Comparison of ENCODE assay signal across 27 mouse cellular contexts in genomic region chr12:91415112-91415511, GRCm38 (mm10). TPM values are rescaled to one million over a fixed set of nuclear protein-coding genes. Genes with fewer than 3 reads are reported as not detected.
DNase-seq lines count a peak whose midpoint lies in the region; ATAC-seq and TF ChIP-seq lines count a peak whose summit lies in the region.
"Had no signal": no experiment of that assay in that cellular context is flagged by ENCODE, and none has a peak within 500 bp of the region (broad histone marks: within the 10 kb centered on the region; RNA-seq: fewer than 3 reads in every experiment).

No protein-coding gene starts in this region.

- no peak for DNase-seq in midbrain, postnatal 0 days (ENCODE audit: low spot score)
- peak; percentile 8 for DNase-seq in NIH3T3 (ENCODE audit: low read depth)
- no peak for DNase-seq in testis, postnatal 10 days (ENCODE audit: low spot score)
- DNase-seq in heart, postnatal 10 days, result no peak
- DNase-seq: adrenal gland, adult 8-10 months; cerebellum, adult 9-11 months; kidney, adult 2 months; kidney, postnatal 25 days; layer of hippocampus, adult 9-11 months; left cerebral cortex, postnatal 4 days; liver; lung, adult 18-20 months; thymus, adult 18-20 months; thymus, postnatal 4 days had no signal

- H3K4me3 ChIP-seq in intestine, postnatal 0 days (ENCODE audit: low read depth, low read length), result no peak overlapping the region
- H3K4me3 ChIP-seq in intestine, embryonic 15.5 days (replicated peaks), result no peak overlapping the region
- no peak overlapping the region for H3K4me3 ChIP-seq in midbrain, postnatal 0 days (ENCODE audit: low read depth, low read length)
- no peak overlapping the region for H3K4me3 ChIP-seq in midbrain, embryonic 16.5 days (ENCODE audit: low read depth, low read length)
- H3K4me3 ChIP-seq: embryonic facial prominence, embryonic 12.5 days; erythroblast, embryonic 14.5 days; forebrain, embryonic 15.5 days; heart, embryonic 12.5 days; left cerebral cortex, adult 2 months; midbrain, embryonic 12.5 days; myocyte had no signal

- intact Hi-C loops in heart, postnatal 10 days (cut with DNase I), result no loop called here

- no peaks in the 10 kb centered on the region for H3K9me3 ChIP-seq in intestine, postnatal 0 days (ENCODE audit: control insufficient read depth)
- no peaks in the 10 kb centered on the region for H3K9me3 ChIP-seq in intestine, embryonic 15.5 days
- no peaks in the 10 kb centered on the region for H3K9me3 ChIP-seq in midbrain, postnatal 0 days (ENCODE audit: low read length)
- H3K9me3 ChIP-seq in midbrain, embryonic 16.5 days (replicated peaks; ENCODE audit: control insufficient read depth, low read length, poor library complexity, severe bottlenecking), result no peaks in the 10 kb centered on the region
- H3K9me3 ChIP-seq: embryonic facial prominence, embryonic 12.5 days; forebrain, embryonic 15.5 days; midbrain, embryonic 12.5 days had no signal

- H3K27me3 ChIP-seq in intestine, postnatal 0 days (replicated peaks; ENCODE audit: control insufficient read depth, insufficient read depth, low read length), result no peaks in the 10 kb centered on the region
- no peaks in the 10 kb centered on the region for H3K27me3 ChIP-seq in intestine, embryonic 15.5 days (replicated peaks)
- H3K27me3 ChIP-seq in midbrain, postnatal 0 days (ENCODE audit: insufficient read depth, low read length), result no peaks in the 10 kb centered on the region
- no peaks in the 10 kb centered on the region for H3K27me3 ChIP-seq in midbrain, embryonic 16.5 days (ENCODE audit: control insufficient read depth, insufficient read depth, low read depth, low read length)
- H3K27me3 ChIP-seq: embryonic facial prominence, embryonic 12.5 days; forebrain, embryonic 15.5 days; heart, embryonic 12.5 days had no signal

- H3K9ac ChIP-seq in intestine, postnatal 0 days (ENCODE audit: low read depth, low read length), result no peak overlapping the region
- H3K9ac ChIP-seq in intestine, embryonic 15.5 days, result no peak overlapping the region
- H3K9ac ChIP-seq in midbrain, postnatal 0 days (replicated peaks; ENCODE audit: low read length, poor library complexity, severe bottlenecking), result no peak overlapping the region
- no peak overlapping the region for H3K9ac ChIP-seq in midbrain, embryonic 16.5 days (ENCODE audit: low read depth, low read length)
- H3K9ac ChIP-seq: embryonic facial prominence, embryonic 12.5 days; forebrain, embryonic 15.5 days; heart, embryonic 12.5 days; midbrain, embryonic 12.5 days had no signal

- no peak overlapping the region for H3K4me2 ChIP-seq in intestine, postnatal 0 days (replicated peaks; ENCODE audit: low read depth)
- H3K4me2 ChIP-seq in intestine, embryonic 15.5 days (replicated peaks), result no peak overlapping the region
- no peak overlapping the region for H3K4me2 ChIP-seq in midbrain, postnatal 0 days (ENCODE audit: low read depth, low read length, poor library complexity, severe bottlenecking)
- H3K4me2 ChIP-seq in midbrain, embryonic 16.5 days (ENCODE audit: low read length), result no peak overlapping the region
- H3K4me2 ChIP-seq: embryonic facial prominence, embryonic 12.5 days; forebrain, embryonic 15.5 days; heart, embryonic 12.5 days; midbrain, embryonic 12.5 days had no signal

- TF ChIP-seq CTCF in intestine, postnatal 0 days (IDR thresholded peaks at IDR 0.05; ENCODE audit: low read depth), result peak; percentile 46
- peak; percentile 25; the same call in 1 of the 2 replicates for TF ChIP-seq CTCF in midbrain, postnatal 0 days (IDR thresholded peaks at IDR 0.05)

- 68% methylated on average over 6 of the region's 6 CpGs for WGBS in intestine, postnatal 0 days
- 59% methylated on average over 6 of the region's 6 CpGs for WGBS in intestine, embryonic 15.5 days
- 82% methylated on average over 6 of the region's 6 CpGs for WGBS in midbrain, postnatal 0 days
- WGBS in midbrain, embryonic 16.5 days, result 71% methylated on average over 6 of the region's 6 CpGs

- no peak for ATAC-seq in intestine, postnatal 0 days
- no peak for ATAC-seq in intestine, embryonic 15.5 days
- ATAC-seq in midbrain, postnatal 0 days (ENCODE audit: low FRiP score), result no peak
- ATAC-seq in midbrain, embryonic 16.5 days, result no peak
- ATAC-seq: forebrain, embryonic 15.5 days; hindbrain, embryonic 16.5 days had no signal

- no peaks in the 10 kb centered on the region for H3K36me3 ChIP-seq in intestine, postnatal 0 days (ENCODE audit: control insufficient read depth, insufficient read depth)
- no peaks in the 10 kb centered on the region for H3K36me3 ChIP-seq in intestine, embryonic 15.5 days
- H3K36me3 ChIP-seq in midbrain, postnatal 0 days (ENCODE audit: insufficient read depth, low read length), result no peaks in the 10 kb centered on the region
- no peaks in the 10 kb centered on the region for H3K36me3 ChIP-seq in midbrain, embryonic 16.5 days (ENCODE audit: control insufficient read depth, insufficient read depth, low read length)
- H3K36me3 ChIP-seq: embryonic facial prominence, embryonic 12.5 days; forebrain, embryonic 15.5 days; heart, embryonic 12.5 days; midbrain, embryonic 12.5 days had no signal

- H3K4me1 ChIP-seq in intestine, postnatal 0 days (replicated peaks; ENCODE audit: control insufficient read depth, insufficient read depth, low read length), result no peaks in the 10 kb centered on the region
- H3K4me1 ChIP-seq in intestine, embryonic 15.5 days (replicated peaks), result no peaks in the 10 kb centered on the region
- no peaks in the 10 kb centered on the region for H3K4me1 ChIP-seq in midbrain, postnatal 0 days (ENCODE audit: insufficient read depth, low read length)
- peaks cover 6% of the 10 kb centered on the region; the same call in 1 of the 2 replicates for H3K4me1 ChIP-seq in midbrain, embryonic 16.5 days (ENCODE audit: control insufficient read depth, insufficient read depth, low read length)
- H3K4me1 ChIP-seq: embryonic facial prominence, embryonic 12.5 days; heart, embryonic 12.5 days had no signal

- no peak overlapping the region for H3K27ac ChIP-seq in intestine, postnatal 0 days (ENCODE audit: low read depth, low read length)
- H3K27ac ChIP-seq in intestine, embryonic 15.5 days, result no peak overlapping the region
- H3K27ac ChIP-seq in midbrain, postnatal 0 days (ENCODE audit: low read depth, low read length), result no peak overlapping the region
- H3K27ac ChIP-seq in midbrain, embryonic 16.5 days (ENCODE audit: low read length), result no peak overlapping the region
- H3K27ac ChIP-seq: embryonic facial prominence, embryonic 12.5 days; forebrain, embryonic 15.5 days; left cerebral cortex, adult 2 months; macrophage; midbrain, embryonic 12.5 days had no signal

RNA-seq across cellular contexts. Expression of gene Tshr, which starts 30.7 kb away (rescaled TPM):
- 0.04 and 0.08 TPM in 2 replicates for polyA plus RNA-seq in intestine, postnatal 0 days (2015; fragmentation: Nextera tagmentation; extraction: Ambion mirVana)
- 0.33 and 0.34 TPM in 2 replicates for polyA plus RNA-seq in intestine, embryonic 15.5 days (2015; fragmentation: Nextera tagmentation; extraction: Ambion mirVana)
- 0.55 and 0.57 TPM in 2 replicates for total RNA-seq in midbrain, postnatal 0 days (2014; rRNA removed)
- polyA plus RNA-seq in midbrain, postnatal 0 days (2015; fragmentation: Nextera tagmentation; extraction: Ambion mirVana), result 0.50 and 0.53 TPM in 2 replicates
- polyA plus RNA-seq in midbrain, embryonic 16.5 days (2015; fragmentation: Nextera tagmentation; extraction: Ambion mirVana), result 0.35 and 0.43 TPM in 2 replicates
- total RNA-seq in heart, postnatal 10 days (2021), result under 1 TPM; 0.15 to 0.69 TPM
- polyA plus RNA-seq: erythroblast, embryonic 14.5 days; macrophage; myocyte; small intestine, adult 2 months had no signal

RNA-seq across cellular contexts. Expression of gene Cep128, which starts 30.9 kb away (rescaled TPM):
- 2.0 and 3.7 TPM in 2 replicates for polyA plus RNA-seq in intestine, postnatal 0 days (2015; fragmentation: Nextera tagmentation; extraction: Ambion mirVana)
- 5.8 and 9.0 TPM in 2 replicates for polyA plus RNA-seq in intestine, embryonic 15.5 days (2015; fragmentation: Nextera tagmentation; extraction: Ambion mirVana)
- 8.4 and 11.4 TPM in 2 replicates for total RNA-seq in midbrain, postnatal 0 days (2014; rRNA removed)
- polyA plus RNA-seq in midbrain, postnatal 0 days (2015; fragmentation: Nextera tagmentation; extraction: Ambion mirVana), result 3.0 and 3.3 TPM in 2 replicates
- polyA plus RNA-seq in midbrain, embryonic 16.5 days (2015; fragmentation: Nextera tagmentation; extraction: Ambion mirVana), result 3.6 and 4.2 TPM in 2 replicates
- 10 to 100 TPM in 1 of 2 experiments, 1 to 10 TPM in 1; 8.9 to 10.4 TPM for total RNA-seq in heart, postnatal 10 days (2021)
